Mouse (Mus musculus) forebrain, postnatal 0 days (tissue): Measurements from ENCODE around the gene Kctd7. TPM values are rescaled to one million over a fixed set of nuclear protein-coding genes. Genes with fewer than 3 reads are reported as not detected.

ENCODE experiments used
- ATAC-seq: fragments of 200-750 bp; cut with Nextera tagmentation; 2 replicates; pipeline ENCODE4 v1.8.0; 2017; ENCODE audit warnings: mild to moderate bottlenecking, moderate library complexity
- DNase-seq: peaks from one replicate; pipeline ENCODE4 v3.0.0-alpha.2; 2015
- H3K27ac ChIP-seq: fragments of 300-500 bp; sonication (generic); 2 replicates; pipeline ENCODE4 v1.5.1; 2014; ENCODE audit warnings: low read depth, mild to moderate bottlenecking, antibody characterized with exemption, low read length, moderate library complexity, mixed read lengths
- H3K27me3 ChIP-seq: fragments of 300-500 bp; sonication (generic); 2 replicates; pipeline ENCODE4 v1.6.1; 2014; ENCODE audit warnings: mild to moderate bottlenecking, low read length, mixed read lengths; ENCODE audit not compliant: insufficient read depth
- H3K36me3 ChIP-seq: fragments of 300-500 bp; sonication (generic); 2 replicates; pipeline ENCODE4 v1.6.1; 2014; ENCODE audit warnings: mild to moderate bottlenecking, moderate library complexity; ENCODE audit not compliant: insufficient read depth
- H3K4me1 ChIP-seq: fragments of 300-500 bp; sonication (generic); 2 replicates; pipeline ENCODE4 v1.6.1; 2014; ENCODE audit warnings: antibody characterized with exemption; ENCODE audit not compliant: insufficient read depth
- H3K4me2 ChIP-seq: fragments of 300-500 bp; sonication (generic); 2 replicates; pipeline ENCODE4 v1.6.1; 2014; ENCODE audit warnings: low read depth, mild to moderate bottlenecking, moderate library complexity
- H3K4me3 ChIP-seq: fragments of 300-500 bp; sonication (generic); 2 replicates; pipeline ENCODE4 v1.5.1; 2014; ENCODE audit warnings: low read depth, low read length, mixed read lengths
- H3K9ac ChIP-seq: fragments of 300-500 bp; sonication (generic); 2 replicates; pipeline ENCODE4 v1.6.1; 2014; ENCODE audit warnings: mild to moderate bottlenecking
- H3K9me3 ChIP-seq: fragments of 300-500 bp; sonication (generic); 2 replicates; pipeline ENCODE4 v1.6.1; 2016; ENCODE audit warnings: low read length
- CTCF ChIP-seq: sonication (generic); IDR thresholded peaks from 2 replicates; pipeline ENCODE4 v1.5.1; 2016; ENCODE audit warnings: antibody characterized with exemption, control low read depth, low read depth
- WGBS: fragments of 180-500 bp; shearing (Covaris S2); extraction: QIAGEN DNeasy Blood & Tissue Kit; methylation state at CpG from one replicate; pipeline ENCODE4 v1.1.7; 2014; 5-methylcytosine and 5-hydroxymethylcytosine counted together
- polyA plus RNA-seq: library from polyadenylated mRNA; unstranded; fragments of >200 nt; fragmentation: Nextera tagmentation; extraction: Ambion mirVana; gene quantifications from 2 replicates; pipeline ENCODE4 v1.2.1, GENCODE M21; 2015
- total RNA-seq: library from RNA; depleted of rRNA; stranded (reverse); fragments of >200 nt; gene quantifications from 2 replicates; pipeline ENCODE4 v1.2.3, GENCODE M21; 2014

The Kctd7 gene
- total and polyA plus RNA-seq, 2 experiments from 2014 or later = 10.7 to 22.4 TPM

DNA sequence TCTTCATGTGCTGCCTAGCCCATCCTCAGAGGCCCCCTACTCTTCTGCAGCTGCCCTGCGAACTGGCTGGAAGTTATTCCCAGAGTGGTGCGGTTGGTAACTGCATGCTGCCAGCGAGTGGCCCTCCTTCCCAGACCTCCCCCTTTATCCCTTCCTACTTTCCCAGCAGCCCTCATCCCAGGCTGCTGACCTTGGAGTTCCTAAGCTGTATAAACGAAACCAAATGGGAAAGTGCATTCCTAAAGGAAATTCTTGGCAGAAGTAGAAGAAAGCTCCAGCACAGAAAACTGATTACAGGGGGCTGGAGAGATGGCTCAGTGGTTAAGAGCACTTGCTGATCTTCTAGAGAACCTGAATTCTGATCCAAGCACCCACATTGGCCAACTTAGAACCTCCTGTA, 2.6 kb upstream of the Kctd7 start:
- ATAC-seq (no peak), DNase-seq (no peak)
- no peak overlapping the region for H3K9ac ChIP-seq
- no peaks in the 10 kb centered on the region for H3K9me3 ChIP-seq
- no peaks in the 10 kb centered on the region for H3K27me3 ChIP-seq
- peaks cover 16% of the 10 kb centered on the region; the same call in 1 of the 2 replicates for H3K4me1 ChIP-seq
- 61% methylated on average over 4 of the region's 4 CpGs for WGBS
- H3K27ac ChIP-seq = no peak overlapping the region
- no peak overlapping the region for H3K4me3 ChIP-seq
- H3K36me3 ChIP-seq = no peaks in the 10 kb centered on the region; the same call in 1 of the 2 replicates
- TF ChIP-seq CTCF = no peak
- no peak overlapping the region for H3K4me2 ChIP-seq

GRCm38 (mm10) chr5:130143101-130143500, 1.6 kb upstream of the Kctd7 start:
- no peak for ATAC-seq
- no peak for TF ChIP-seq CTCF

DNA sequence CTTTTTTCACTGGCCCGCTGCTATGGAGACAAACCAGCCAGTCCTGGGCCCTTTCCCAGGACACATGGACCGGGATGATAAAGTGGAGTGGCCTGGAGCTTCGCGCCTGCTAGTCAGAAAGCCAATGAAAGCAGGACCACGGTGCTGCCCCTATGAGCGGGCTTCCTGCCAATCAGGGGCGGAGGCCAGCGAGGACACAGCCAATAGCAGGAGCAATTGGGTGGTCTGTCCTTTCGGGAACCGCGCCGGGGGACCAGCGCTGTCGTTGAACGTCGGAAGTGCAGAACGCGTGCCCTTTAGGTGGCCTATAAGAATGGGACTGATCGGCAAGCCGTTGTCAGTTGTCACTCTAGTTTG, 706 bp upstream of the Kctd7 start:
- no peaks in the 10 kb centered on the region for H3K9me3 ChIP-seq
- H3K36me3 ChIP-seq = peaks cover 11% of the 10 kb centered on the region; the same call in 1 of the 2 replicates
- peak overlapping the region; percentile 91 for H3K4me2 ChIP-seq
- DNase-seq (peak; percentile 82), ATAC-seq (peak; percentile 56)
- H3K27ac ChIP-seq = peak overlapping the region; percentile 81
- no peak; the same call in 1 of the 2 replicates for TF ChIP-seq CTCF
- H3K9ac ChIP-seq = peak overlapping the region; percentile 74
- H3K4me3 ChIP-seq = peak overlapping the region; percentile 93
- H3K4me1 ChIP-seq = peaks cover 16% of the 10 kb centered on the region; the same call in 1 of the 2 replicates
- WGBS = 7% methylated on average over 20 of the region's 20 CpGs
- H3K27me3 ChIP-seq = no peaks in the 10 kb centered on the region

More at GRCm38 (mm10) chr5:130143101-130143500, 1.6 kb upstream of the Kctd7 start:
- H3K27ac ChIP-seq = no peak overlapping the region
- no peak for DNase-seq
- no peaks in the 10 kb centered on the region for H3K9me3 ChIP-seq
- H3K4me1 ChIP-seq = peaks cover 16% of the 10 kb centered on the region; the same call in 1 of the 2 replicates
- H3K9ac ChIP-seq = no peak overlapping the region
- no peak overlapping the region for H3K4me2 ChIP-seq
- H3K27me3 ChIP-seq = no peaks in the 10 kb centered on the region
- H3K36me3 ChIP-seq = peaks cover 3% of the 10 kb centered on the region; the same call in 1 of the 2 replicates
- no peak overlapping the region for H3K4me3 ChIP-seq
- WGBS = 91% methylated on average over 7 of the region's 7 CpGs

DNA sequence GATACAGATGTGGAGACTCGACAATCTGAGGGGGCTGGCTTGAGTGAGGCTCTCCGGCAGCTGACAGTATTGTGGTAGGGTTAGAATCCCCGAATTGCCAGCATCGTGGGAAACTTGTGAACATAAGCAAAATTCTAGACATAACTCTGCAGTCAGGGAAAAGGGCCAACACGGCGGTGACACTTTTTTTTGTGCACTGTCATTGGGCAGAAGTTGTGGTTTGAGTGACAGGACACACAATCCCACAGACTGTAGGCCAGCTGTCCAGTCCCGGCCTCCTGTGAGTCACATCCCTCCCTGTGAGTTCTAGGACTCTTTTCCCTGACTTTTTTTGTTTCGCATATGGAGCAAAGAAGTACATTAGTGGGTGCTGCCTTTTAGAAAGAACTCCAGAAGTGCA, 1.3 kb downstream of the Kctd7 start:
- no peak overlapping the region for H3K27ac ChIP-seq
- 74% methylated on average over 8 of the region's 8 CpGs for WGBS
- H3K27me3 ChIP-seq = no peaks in the 10 kb centered on the region
- H3K4me1 ChIP-seq = peaks cover 16% of the 10 kb centered on the region; the same call in 1 of the 2 replicates
- peak overlapping the region; percentile 93 for H3K4me3 ChIP-seq
- no peaks in the 10 kb centered on the region for H3K9me3 ChIP-seq
- DNase-seq (peak; percentile 23), ATAC-seq (no peak)
- H3K4me2 ChIP-seq = peak overlapping the region; percentile 91
- H3K36me3 ChIP-seq = peaks cover 18% of the 10 kb centered on the region
- TF ChIP-seq CTCF = no peak
- no peak overlapping the region; the same call in 1 of the 2 replicates for H3K9ac ChIP-seq

DNA sequence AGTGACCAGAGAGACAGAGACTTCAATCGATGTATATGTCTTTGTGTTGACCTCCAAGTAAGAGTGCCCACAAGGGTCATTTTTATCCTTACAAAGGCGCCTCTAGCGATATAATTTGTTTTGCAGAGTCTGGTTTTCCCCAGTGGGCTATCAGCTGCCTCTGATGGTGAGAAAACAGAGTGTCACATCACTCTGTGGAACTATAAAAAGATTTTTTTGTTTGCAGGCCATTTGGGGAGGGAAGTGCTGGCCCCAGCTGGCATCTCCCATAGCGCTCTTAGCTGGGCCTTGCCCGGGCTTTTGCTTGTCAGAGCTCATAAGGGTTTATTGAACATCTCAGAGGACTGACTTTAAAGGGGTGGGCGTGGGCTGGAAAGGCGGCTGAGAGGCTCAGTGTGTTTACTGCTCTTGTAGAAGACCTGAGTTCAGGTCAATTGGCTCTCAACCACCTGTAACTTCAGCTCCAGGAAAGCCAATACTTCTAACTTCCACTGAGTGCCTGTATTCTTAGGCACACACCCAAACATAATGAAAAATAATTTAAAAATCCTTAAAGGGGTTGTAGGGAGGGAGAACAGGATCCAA, 5.2 kb downstream of the Kctd7 start:
- H3K9me3 ChIP-seq = no peaks in the 10 kb centered on the region
- 82% methylated on average over 7 of the region's 7 CpGs for WGBS
- no peak overlapping the region for H3K4me2 ChIP-seq
- TF ChIP-seq CTCF = no peak
- H3K36me3 ChIP-seq = peaks cover 45% of the 10 kb centered on the region
- H3K9ac ChIP-seq = no peak overlapping the region
- ATAC-seq (no peak), DNase-seq (no peak)
- H3K27me3 ChIP-seq = no peaks in the 10 kb centered on the region
- H3K4me3 ChIP-seq = no peak overlapping the region
- H3K27ac ChIP-seq = no peak overlapping the region
- H3K4me1 ChIP-seq = peaks cover 11% of the 10 kb centered on the region; the same call in 1 of the 2 replicates

DNA sequence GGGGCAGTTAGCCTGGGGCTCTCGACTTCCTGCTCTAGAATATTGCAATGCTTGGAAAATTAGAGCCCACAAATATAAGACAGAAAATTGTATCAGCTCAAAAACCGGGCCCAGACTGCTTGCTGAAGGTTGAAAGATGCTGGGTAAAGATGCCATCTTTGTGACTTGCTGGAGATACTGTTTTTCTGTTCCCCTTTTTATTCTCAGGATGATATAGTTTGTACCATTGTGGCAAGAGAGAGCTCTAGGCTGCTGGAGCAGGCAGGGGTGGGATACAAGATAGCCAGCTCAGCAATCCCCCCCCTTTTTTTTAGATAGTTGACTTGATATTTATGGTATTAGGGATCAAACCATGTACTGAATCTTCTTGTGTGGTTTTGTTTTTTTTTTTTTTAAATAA, 9.6 kb downstream of the Kctd7 start:
- 85% methylated on average over 2 of the region's 2 CpGs for WGBS
- no peak for TF ChIP-seq CTCF
- no peaks in the 10 kb centered on the region for H3K4me1 ChIP-seq

GRCm38 (mm10) chr5:130158545-130158944, 13.9 kb downstream of the Kctd7 start:
- no peak for DNase-seq
- H3K4me2 ChIP-seq = no peak overlapping the region
- H3K27ac ChIP-seq = no peak overlapping the region
- no peaks in the 10 kb centered on the region for H3K27me3 ChIP-seq
- 82% methylated on average over 4 of the region's 4 CpGs for WGBS
- H3K9me3 ChIP-seq = no peaks in the 10 kb centered on the region
- no peaks in the 10 kb centered on the region for H3K4me1 ChIP-seq
- H3K4me3 ChIP-seq = no peak overlapping the region
- no peak for ATAC-seq
- peaks cover 14% of the 10 kb centered on the region for H3K36me3 ChIP-seq
- no peak overlapping the region for H3K9ac ChIP-seq
- TF ChIP-seq CTCF = no peak

More for the DNA sequence above, 9.6 kb downstream of the Kctd7 start:
- H3K4me3 ChIP-seq = no peak overlapping the region
- no peaks in the 10 kb centered on the region for H3K27me3 ChIP-seq
- H3K36me3 ChIP-seq = peaks cover 41% of the 10 kb centered on the region
- H3K4me2 ChIP-seq = no peak overlapping the region
- H3K9ac ChIP-seq = no peak overlapping the region
- no peak for DNase-seq
- ATAC-seq = no peak
- H3K27ac ChIP-seq = no peak overlapping the region
- no peaks in the 10 kb centered on the region for H3K9me3 ChIP-seq
